8 mouse cellular contexts compared by ENCODE assay signal in genomic region chr11:44398782-44399225, GRCm38 (mm10). TPM values are rescaled to one million over a fixed set of nuclear protein-coding genes. Genes with fewer than 3 reads are reported as not detected.
DNase-seq lines count a peak whose midpoint lies in the region; ATAC-seq and TF ChIP-seq lines count a peak whose summit lies in the region.

No protein-coding gene starts in this region.

- H3K27me3 ChIP-seq in embryonic facial prominence, embryonic 11.5 days (ENCODE audit: control insufficient read depth, insufficient read depth, low read length), result no peaks in the 10 kb centered on the region
- H3K27me3 ChIP-seq in heart, adult 2 months (ENCODE audit: control insufficient read depth, insufficient read depth, low read length), result no peaks in the 10 kb centered on the region
- H3K27me3 ChIP-seq in limb, embryonic 10.5 days (ENCODE audit: low read depth, poor library complexity, severe bottlenecking), result 0 out of 2 replicates have a peak, but pooled peaks cover 5% of the 10 kb centered on the region
- no peaks in the 10 kb centered on the region for H3K27me3 ChIP-seq in midbrain, embryonic 11.5 days (ENCODE audit: control insufficient read depth, insufficient read depth, low read length)

- TF ChIP-seq POLR2A in heart, adult 2 months (IDR thresholded peaks at IDR 0.05; ENCODE audit: insufficient read depth, low read depth, low read length), result no peak

- peak; percentile 88 for TF ChIP-seq CTCF in heart, adult 2 months (IDR thresholded peaks at IDR 0.05)

- intact Hi-C loops in heart, adult 2 months (cut with DNase I), result no loop called here

- H3K4me2 ChIP-seq in embryonic facial prominence, embryonic 11.5 days (ENCODE audit: low read depth, low read length), result peak overlapping the region; percentile 74
- H3K4me2 ChIP-seq in midbrain, embryonic 11.5 days, result peak overlapping the region; percentile 65

- no peaks in the 10 kb centered on the region for H3K79me2 ChIP-seq in heart, adult 2 months (replicated peaks; ENCODE audit: control insufficient read depth, insufficient read depth, low read length)

- H3K27ac ChIP-seq in embryonic facial prominence, embryonic 11.5 days (replicated peaks; ENCODE audit: low read depth, low read length), result no peak overlapping the region
- H3K27ac ChIP-seq in heart, adult 2 months, result no peak overlapping the region
- peak overlapping the region; percentile 44 for H3K27ac ChIP-seq in limb, embryonic 10.5 days
- no peak overlapping the region for H3K27ac ChIP-seq in midbrain, embryonic 11.5 days (ENCODE audit: low read depth, low read length)

- WGBS in embryonic facial prominence, embryonic 11.5 days, result 2% methylated on average over 20 of the region's 20 CpGs
- 4% methylated on average over 20 of the region's 20 CpGs for WGBS in heart, adult 2 months
- 3% methylated on average over 20 of the region's 20 CpGs for WGBS in limb, embryonic 10.5 days
- WGBS in midbrain, embryonic 11.5 days, result 2% methylated on average over 18 of the region's 20 CpGs

- H3K9ac ChIP-seq in embryonic facial prominence, embryonic 11.5 days (replicated peaks; ENCODE audit: low read length), result peak overlapping the region; percentile 51
- H3K9ac ChIP-seq in heart, adult 2 months (ENCODE audit: low read depth, low read length), result no peak overlapping the region
- H3K9ac ChIP-seq in midbrain, embryonic 11.5 days (ENCODE audit: low read length), result peak overlapping the region; percentile 62

- H3K36me3 ChIP-seq in embryonic facial prominence, embryonic 11.5 days (replicated peaks; ENCODE audit: control insufficient read depth, insufficient read depth, low read depth, low read length), result no peaks in the 10 kb centered on the region
- no peaks in the 10 kb centered on the region for H3K36me3 ChIP-seq in heart, adult 2 months (ENCODE audit: control insufficient read depth, insufficient read depth, low read length)
- H3K36me3 ChIP-seq in limb, embryonic 10.5 days, result no peaks in the 10 kb centered on the region
- H3K36me3 ChIP-seq in midbrain, embryonic 11.5 days (ENCODE audit: control insufficient read depth, insufficient read depth, low read length), result no peaks in the 10 kb centered on the region

- H3K9me3 ChIP-seq in embryonic facial prominence, embryonic 11.5 days (replicated peaks; ENCODE audit: control insufficient read depth, low read length), result no peaks in the 10 kb centered on the region
- no peaks in the 10 kb centered on the region for H3K9me3 ChIP-seq in limb, embryonic 10.5 days (replicated peaks)
- no peaks in the 10 kb centered on the region for H3K9me3 ChIP-seq in midbrain, embryonic 11.5 days (ENCODE audit: control insufficient read depth, low read length)

- peak; percentile 62; the same call in 1 of the 2 replicates for ATAC-seq in embryonic facial prominence, embryonic 11.5 days (replicated peaks; ENCODE audit: insufficient number of reproducible peaks, low FRiP score, low TSS enrichment, low read depth)
- peak; percentile 91 for ATAC-seq in midbrain, embryonic 11.5 days (ENCODE audit: low FRiP score)

- peak; percentile 83 for DNase-seq in adrenal gland, postnatal 14 days
- DNase-seq in embryonic facial prominence, embryonic 11.5 days (ENCODE audit: low spot score), result peak; percentile 90
- DNase-seq in heart, adult 2 months, result peak; percentile 75 to 83
- peak; percentile 75 for DNase-seq in kidney, adult 18-20 months
- peak; percentile 85 for DNase-seq in limb, embryonic 10.5 days (ENCODE audit: low spot score)
- DNase-seq in midbrain, embryonic 11.5 days (ENCODE audit: low spot score, missing footprints), result peak; percentile 97
- DNase-seq in right cerebral cortex, postnatal 36 days (ENCODE audit: low spot score in 2 of 2), result peak; percentile 22 to 40
- peak; percentile 56 to 75 for DNase-seq in urinary bladder, postnatal 36 days (ENCODE audit: low spot score in 2 of 2)

- H3K4me3 ChIP-seq in embryonic facial prominence, embryonic 11.5 days (ENCODE audit: low read depth, low read length), result peak overlapping the region; percentile 29
- peak overlapping the region; percentile 13; the same call in 1 of the 2 replicates for H3K4me3 ChIP-seq in heart, adult 2 months
- H3K4me3 ChIP-seq in limb, embryonic 10.5 days, result peak overlapping the region; percentile 52
- peak overlapping the region; percentile 28; the same call in 1 of the 2 replicates for H3K4me3 ChIP-seq in midbrain, embryonic 11.5 days (ENCODE audit: low read depth, low read length)

- TF ChIP-seq EP300 in heart, adult 2 months (IDR thresholded peaks at IDR 0.05; ENCODE audit: insufficient read depth, low read depth, low read length), result no peak

- no peaks in the 10 kb centered on the region for H3K4me1 ChIP-seq in embryonic facial prominence, embryonic 11.5 days (ENCODE audit: control insufficient read depth, insufficient read depth, low read length)
- peaks cover 2% of the 10 kb centered on the region; the same call in 1 of the 2 replicates for H3K4me1 ChIP-seq in heart, adult 2 months (ENCODE audit: control insufficient read depth, insufficient read depth, low read length)
- no peaks in the 10 kb centered on the region for H3K4me1 ChIP-seq in limb, embryonic 10.5 days
- H3K4me1 ChIP-seq in midbrain, embryonic 11.5 days (ENCODE audit: control insufficient read depth, insufficient read depth, low read length), result no peaks in the 10 kb centered on the region

RNA-seq across cellular contexts. Expression of gene Il12b, which starts 1.1 kb away (rescaled TPM):
- not detected in 2 replicates for total RNA-seq in adrenal gland, postnatal 14 days (2021)
- not detected in 2 replicates for polyA plus RNA-seq in embryonic facial prominence, embryonic 11.5 days (2014; fragmentation: Nextera tagmentation; extraction: Ambion mirVana)
- not detected for total RNA-seq in heart, adult 2 months (2021)
- polyA plus RNA-seq in heart, adult 2 months (2012; rRNA removed), result not detected in 2 replicates
- polyA plus RNA-seq in limb, embryonic 10.5 days (2016; fragmentation: Nextera tagmentation; extraction: Ambion mirVana), result not detected in 2 replicates
- not detected in 2 replicates for polyA plus RNA-seq in midbrain, embryonic 11.5 days (2014; fragmentation: Nextera tagmentation; extraction: Ambion mirVana)

Comparison
In these comparisons a context has a peak if more than half of its experiments do, and no peak if none do; other contexts are left out.
1. DNase-seq: peak in every context shown above with its lines; median percentile 97 in midbrain, embryonic 11.5 days; 90 in embryonic facial prominence, embryonic 11.5 days; 85 in limb, embryonic 10.5 days; 83 in adrenal gland, postnatal 14 days; 79 in heart, adult 2 months; 75 in kidney, adult 18-20 months; 66 in urinary bladder, postnatal 36 days; 31 in right cerebral cortex, postnatal 36 days.